Mouse (Mus musculus) heart, embryonic 11.5 days (tissue): Measurements from ENCODE around the gene Ric1. TPM values are rescaled to one million over a fixed set of nuclear protein-coding genes. Genes with fewer than 3 reads are reported as not detected.
"Not testable (repeated sequence)": the region's sequence is repeated elsewhere in the genome, so short reads cannot be mapped to it uniquely, and the experiment has no call there.

Source experiments
- ATAC-seq: fragments of 200-750 bp; cut with Nextera tagmentation; replicated peaks from 2 replicates; pipeline ENCODE4 v1.8.0; 2017; ENCODE audit warnings: moderate library complexity; ENCODE audit not compliant: insufficient number of reproducible peaks, low FRiP score, low TSS enrichment
- H3K27ac ChIP-seq: fragments of 300-500 bp; sonication (generic); 2 replicates; pipeline ENCODE4 v1.5.1; 2014; ENCODE audit warnings: mild to moderate bottlenecking, low read depth, low read length
- H3K27me3 ChIP-seq: fragments of 300-500 bp; sonication (generic); 2 replicates; pipeline ENCODE4 v1.6.1; 2014; ENCODE audit warnings: mild to moderate bottlenecking, low read length, mixed read lengths; ENCODE audit not compliant: control insufficient read depth, insufficient read depth
- H3K36me3 ChIP-seq: fragments of 300-500 bp; sonication (generic); 2 replicates; pipeline ENCODE4 v1.6.1; 2014; ENCODE audit warnings: mild to moderate bottlenecking, low read length, moderate library complexity, mixed read lengths; ENCODE audit not compliant: control insufficient read depth, insufficient read depth
- H3K4me1 ChIP-seq: fragments of 300-500 bp; sonication (generic); 2 replicates; pipeline ENCODE4 v1.6.1; 2014; ENCODE audit warnings: low read length; ENCODE audit not compliant: control insufficient read depth, insufficient read depth
- H3K4me2 ChIP-seq: fragments of 300-500 bp; sonication (generic); 2 replicates; pipeline ENCODE4 v1.6.1; 2014; ENCODE audit warnings: mild to moderate bottlenecking, moderate library complexity
- H3K4me3 ChIP-seq: fragments of 300-500 bp; sonication (generic); 2 replicates; pipeline ENCODE4 v1.5.1; 2014; ENCODE audit warnings: low read depth, low read length
- H3K9ac ChIP-seq: fragments of 300-500 bp; sonication (generic); 2 replicates; pipeline ENCODE4 v1.6.1; 2014; ENCODE audit warnings: mild to moderate bottlenecking, low read depth, low read length, moderate library complexity
- H3K9me3 ChIP-seq: fragments of 300-500 bp; sonication (generic); replicated peaks from 2 replicates; pipeline ENCODE4 v1.6.1; 2016; ENCODE audit warnings: low read length; ENCODE audit not compliant: control insufficient read depth
- WGBS: fragments of 180-500 bp; shearing (Covaris S2); extraction: QIAGEN DNeasy Blood & Tissue Kit; methylation state at CpG from one replicate; pipeline ENCODE4 v1.1.7; 2014; ENCODE audit not compliant: insufficient replicate concordance; 5-methylcytosine and 5-hydroxymethylcytosine counted together
- polyA plus RNA-seq: library from polyadenylated mRNA; unstranded; fragments of >200 nt; fragmentation: Nextera tagmentation; extraction: Ambion mirVana; gene quantifications from 2 replicates; pipeline ENCODE4 v1.2.1, GENCODE M21; 2014

Gene Ric1
- polyA plus RNA-seq, 1 experiment from 2014 or later = 8.7 TPM

- H3K4me3 ChIP-seq, H3K27me3 ChIP-seq, H3K9ac ChIP-seq, ATAC-seq, H3K9me3 ChIP-seq, H3K4me2 ChIP-seq, H3K4me1 ChIP-seq, H3K27ac ChIP-seq, H3K36me3 ChIP-seq: not testable (repeated sequence)
- WGBS = 86% methylated on average over 4 of the region's 4 CpGs
Observed at GRCm38 (mm10) chr19:29525588-29525987, 3.5 kb downstream of the Ric1 start.

DNA sequence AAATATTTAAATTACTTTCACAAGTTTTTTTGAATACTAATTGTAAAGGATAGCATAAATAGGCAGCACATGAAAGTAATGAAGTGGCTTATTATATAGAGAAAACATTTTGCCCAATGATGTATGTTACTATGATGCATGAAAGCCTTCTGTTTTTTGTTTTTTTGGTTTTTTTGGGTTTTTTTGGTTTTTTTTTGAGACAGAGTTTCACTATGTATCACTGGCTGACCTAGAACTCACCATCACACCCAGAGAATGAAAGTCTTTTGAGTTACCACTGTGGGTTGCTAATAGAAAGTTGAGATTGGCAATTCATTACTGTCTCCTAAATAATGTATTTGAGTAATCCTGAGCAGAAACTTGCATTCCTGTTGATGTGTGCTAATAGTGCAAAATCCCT lies 4.8 kb downstream of the Ric1 start:
- ATAC-seq = no peak
- no peaks in the 10 kb centered on the region for H3K36me3 ChIP-seq

GRCm38 (mm10) chr19:29527299-29527698 lies 5.2 kb downstream of the Ric1 start:
- Histone ChIP-seq H3K4me1 (peaks cover 4% of the 10 kb centered on the region; the same call in 1 of the 2 replicates), H3K36me3 (no peaks in the 10 kb centered on the region), H3K9ac (no peak overlapping the region), H3K27me3 (no peaks in the 10 kb centered on the region), H3K9me3 (no peaks in the 10 kb centered on the region), H3K27ac (no peak overlapping the region), H3K4me2 (no peak overlapping the region), H3K4me3 (no peak overlapping the region)
- no peak for ATAC-seq
- WGBS = 88% methylated on average over 4 of the region's 4 CpGs

More for the DNA sequence above, 4.8 kb downstream of the Ric1 start:
- no peaks in the 10 kb centered on the region for H3K9me3 ChIP-seq
- H3K27ac ChIP-seq = no peak overlapping the region
- H3K27me3 ChIP-seq = no peaks in the 10 kb centered on the region
- no peak overlapping the region for H3K9ac ChIP-seq
- no peak overlapping the region for H3K4me3 ChIP-seq
- H3K4me2 ChIP-seq = no peak overlapping the region
- H3K4me1 ChIP-seq = peaks cover 4% of the 10 kb centered on the region; the same call in 1 of the 2 replicates

DNA sequence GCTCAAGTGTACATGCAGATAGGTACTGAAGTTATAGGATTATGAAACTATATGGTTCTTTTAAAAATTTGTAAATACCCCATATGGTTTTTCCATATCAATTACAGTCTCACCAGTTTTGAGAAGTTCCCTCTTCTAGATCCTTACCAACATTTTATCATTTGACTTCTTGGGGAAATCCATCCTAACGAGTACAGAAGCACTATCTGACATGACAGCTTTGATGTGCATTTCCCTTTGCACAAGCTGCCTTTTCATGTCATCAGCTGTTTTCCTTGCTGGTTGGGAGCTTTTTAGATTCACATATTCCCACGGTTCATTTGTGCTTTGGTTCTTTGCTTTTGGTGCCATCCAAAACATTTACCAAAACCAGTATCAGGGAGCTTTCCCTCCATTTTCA lies 6.5 kb downstream of the Ric1 start:
- 83% methylated on average over 2 of the region's 2 CpGs for WGBS
- no peak for ATAC-seq
- no peaks in the 10 kb centered on the region for H3K27me3 ChIP-seq
- H3K36me3 ChIP-seq = no peaks in the 10 kb centered on the region
- H3K9ac ChIP-seq = no peak overlapping the region
- H3K27ac ChIP-seq = no peak overlapping the region
- H3K4me1 ChIP-seq = peaks cover 3% of the 10 kb centered on the region; the same call in 1 of the 2 replicates
- H3K4me2 ChIP-seq = no peak overlapping the region
- H3K4me3 ChIP-seq = no peak overlapping the region
- no peaks in the 10 kb centered on the region for H3K9me3 ChIP-seq

DNA sequence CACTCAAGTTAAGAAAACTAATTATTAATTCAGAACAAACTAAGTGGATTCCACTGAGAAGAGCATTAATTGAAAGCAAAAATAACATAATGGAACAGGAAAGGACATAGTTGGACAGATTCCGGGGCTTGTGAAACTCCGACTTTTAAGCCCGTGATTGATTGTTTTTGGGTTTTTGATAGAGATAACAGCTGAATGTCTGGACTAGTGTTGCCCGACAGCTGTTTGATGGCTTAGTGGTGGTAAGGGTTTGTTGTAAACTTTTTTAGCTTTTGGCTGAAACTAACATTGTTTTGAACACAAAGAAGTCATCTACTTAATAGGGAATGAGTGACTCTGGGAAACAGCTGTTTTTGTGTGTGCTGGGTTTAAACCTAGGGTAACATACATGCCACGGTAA lies 11.9 kb downstream of the Ric1 start:
- Histone ChIP-seq H3K9me3 (no peaks in the 10 kb centered on the region), H3K36me3 (peaks cover 7% of the 10 kb centered on the region; the same call in 1 of the 2 replicates), H3K4me3 (no peak overlapping the region), H3K4me2 (no peak overlapping the region), H3K27me3 (no peaks in the 10 kb centered on the region), H3K27ac (no peak overlapping the region), H3K9ac (no peak overlapping the region), H3K4me1 (no peaks in the 10 kb centered on the region)
- 73% methylated on average over 5 of the region's 5 CpGs for WGBS
- ATAC-seq = no peak

- no peaks in the 10 kb centered on the region for H3K36me3 ChIP-seq
- H3K4me2 ChIP-seq = no peak overlapping the region
- H3K9me3 ChIP-seq = no peaks in the 10 kb centered on the region
- H3K4me3 ChIP-seq = no peak overlapping the region
- H3K27me3 ChIP-seq = no peaks in the 10 kb centered on the region
- 80% methylated on average over 8 of the region's 8 CpGs for WGBS
- no peak overlapping the region for H3K9ac ChIP-seq
- no peak overlapping the region for H3K27ac ChIP-seq
- ATAC-seq = no peak
- H3K4me1 ChIP-seq = no peaks in the 10 kb centered on the region
Observed at GRCm38 (mm10) chr19:29542256-29542970, 20.3 kb downstream of the Ric1 start.

DNA sequence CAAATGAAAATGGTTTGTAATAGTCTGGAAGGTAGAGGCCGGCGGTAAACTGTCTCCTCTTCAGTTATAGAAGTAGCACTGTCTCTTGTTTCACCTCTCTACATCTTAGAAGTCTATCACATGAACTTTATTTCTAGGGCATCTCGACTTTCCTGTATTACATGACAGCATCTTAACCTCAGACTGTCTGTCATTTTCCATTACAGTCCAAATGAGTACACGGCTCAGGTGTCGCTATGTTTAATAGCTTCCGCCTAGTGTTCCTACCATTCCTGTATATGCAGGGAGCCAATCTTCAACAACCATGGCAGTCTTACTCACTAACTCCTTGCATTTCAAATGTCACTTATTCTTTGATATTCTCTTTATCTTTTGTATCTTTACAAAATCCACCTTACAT lies 21.9 kb downstream of the Ric1 start:
- H3K4me3 ChIP-seq = no peak overlapping the region
- ATAC-seq = no peak
- 92% methylated on average over 6 of the region's 6 CpGs for whole genome bisulfite sequencing
- H3K9ac ChIP-seq = no peak overlapping the region
- H3K27me3 ChIP-seq = no peaks in the 10 kb centered on the region
- no peaks in the 10 kb centered on the region for H3K9me3 ChIP-seq
- H3K4me2 ChIP-seq = no peak overlapping the region
- H3K27ac ChIP-seq = no peak overlapping the region
- no peaks in the 10 kb centered on the region for H3K4me1 ChIP-seq
- H3K36me3 ChIP-seq = no peaks in the 10 kb centered on the region

DNA sequence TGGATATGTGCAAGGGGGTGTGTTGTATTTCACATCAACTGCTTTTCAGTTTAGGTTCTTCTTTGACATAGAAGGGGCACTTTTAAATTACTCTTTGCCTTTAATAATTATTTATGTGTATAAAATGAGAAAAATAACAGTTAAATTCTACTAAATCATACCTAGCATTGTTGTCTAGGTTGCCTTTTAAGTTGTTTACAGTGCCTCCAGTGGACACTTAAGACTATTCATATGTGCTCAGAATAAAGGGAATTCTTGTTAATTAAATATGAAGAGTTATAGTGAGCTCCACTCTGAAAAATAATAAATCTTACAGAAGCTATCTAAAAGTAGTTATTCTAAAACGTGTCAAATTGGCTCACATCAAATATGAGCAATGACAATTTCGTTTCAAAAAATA lies 28.5 kb downstream of the Ric1 start:
- H3K4me2 ChIP-seq = no peak overlapping the region
- no peaks in the 10 kb centered on the region for H3K4me1 ChIP-seq
- 78% methylated on average over 2 of the region's 2 CpGs for WGBS
- no peaks in the 10 kb centered on the region for H3K27me3 ChIP-seq
- ATAC-seq = no peak
- no peak overlapping the region for H3K4me3 ChIP-seq
- H3K9ac ChIP-seq = no peak overlapping the region
- H3K27ac ChIP-seq = no peak overlapping the region
- no peaks in the 10 kb centered on the region for H3K36me3 ChIP-seq
- H3K9me3 ChIP-seq = no peaks in the 10 kb centered on the region

DNA sequence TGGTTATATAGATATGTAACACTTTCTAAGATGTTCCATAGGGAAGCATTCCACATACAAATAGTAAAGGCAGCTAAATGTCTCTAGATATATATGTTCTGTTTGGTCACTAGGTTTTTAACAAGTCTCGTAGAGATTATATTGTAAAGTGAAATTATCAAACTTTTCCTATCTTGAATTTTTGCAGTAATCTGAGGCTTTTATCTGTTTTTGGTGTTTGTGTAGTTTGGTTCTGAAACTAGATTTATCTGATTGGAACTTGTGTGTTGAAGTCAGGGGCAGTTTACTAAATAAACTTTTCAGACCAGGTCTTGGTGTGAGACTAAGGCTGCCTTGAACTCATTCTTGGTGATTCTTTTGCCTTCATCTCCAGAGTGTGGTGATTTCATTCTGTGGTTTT lies 29.0 kb downstream of the Ric1 start:
- H3K9me3 ChIP-seq = no peaks in the 10 kb centered on the region

More for the DNA sequence above, 29.0 kb downstream of the Ric1 start:
- Histone ChIP-seq H3K27ac (no peak overlapping the region), H3K4me2 (no peak overlapping the region), H3K4me1 (no peaks in the 10 kb centered on the region), H3K36me3 (no peaks in the 10 kb centered on the region), H3K27me3 (no peaks in the 10 kb centered on the region), H3K9ac (no peak overlapping the region), H3K4me3 (no peak overlapping the region)
- ATAC-seq = no peak
- WGBS = 75% methylated on average over 1 of the region's 1 CpGs
